ENCODE assay signal across 19 mouse cellular contexts in the genomic region with DNA sequence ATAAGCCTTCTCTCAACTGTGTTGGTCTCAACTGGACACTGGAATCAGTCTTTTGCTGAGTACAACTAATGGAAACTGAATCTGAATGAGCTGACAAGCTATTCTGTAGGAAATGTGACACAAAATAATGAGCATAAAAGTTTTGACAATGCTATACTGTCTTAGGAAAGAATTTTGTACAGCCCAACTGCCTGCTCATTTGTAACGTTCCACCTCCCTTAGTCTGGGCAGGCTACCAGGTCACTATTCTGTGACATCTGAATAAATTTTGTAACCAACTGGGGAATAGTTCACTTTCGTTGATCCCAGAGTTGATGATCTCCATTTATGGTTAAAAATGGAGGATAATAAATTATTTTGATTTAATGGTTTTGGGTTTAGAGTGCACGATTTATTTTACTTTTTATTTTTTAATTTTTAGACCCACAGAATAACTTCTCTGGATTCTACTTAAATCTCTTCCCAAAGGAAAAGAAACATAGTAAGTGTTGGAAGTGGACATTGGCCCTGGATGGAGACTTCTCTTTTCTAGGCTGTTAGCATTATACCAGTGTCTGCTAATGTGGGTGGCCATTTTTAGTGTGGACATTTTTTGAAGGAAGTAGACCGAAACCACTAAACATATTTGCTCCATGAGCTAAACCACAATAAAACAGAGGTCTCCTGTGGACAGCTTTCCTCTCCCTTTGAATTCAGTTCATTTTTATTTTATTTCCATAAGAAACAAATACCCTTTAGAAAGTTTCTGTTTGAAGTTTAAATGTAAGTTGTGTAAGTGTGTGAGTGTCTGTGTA.
DNase-seq lines count a peak whose midpoint lies in the region; ATAC-seq and TF ChIP-seq lines count a peak whose summit lies in the region.
"Had no signal": no experiment of that assay in that cellular context is flagged by ENCODE, and none has a peak within 500 bp of the region (broad histone marks: within the 10 kb centered on the region; RNA-seq: fewer than 3 reads in every experiment).

No protein-coding gene starts in this region.

- no peaks in the 10 kb centered on the region for H3K36me3 ChIP-seq in lung, embryonic 14.5 days (ENCODE audit: insufficient read depth)
- H3K36me3 ChIP-seq: embryonic facial prominence, embryonic 13.5 days; forebrain, embryonic 12.5 days; heart, embryonic 10.5 days; hindbrain, embryonic 13.5 days had no signal

- DNase-seq in adrenal gland, postnatal 10 days = peak; percentile 4
- no peak for DNase-seq in adrenal gland, adult 2 months
- peak; percentile 7 for DNase-seq in kidney, postnatal 10 days
- DNase-seq in kidney, adult 8-10 months = no peak
- DNase-seq in lung, embryonic 14.5 days = peak; percentile 8
- no peak for DNase-seq in lung, adult 18-20 months
- DNase-seq: adrenal gland, postnatal 25 days; cerebellum, adult 18-20 months; cerebellum, adult 9-11 months; cerebellum, postnatal 36 days; gastrocnemius, postnatal 10 days; heart, adult 18-20 months; heart, postnatal 14 days had no signal

- no peak for ATAC-seq in lung, embryonic 14.5 days (ENCODE audit: insufficient read depth)
- no peak for ATAC-seq in inflammation-experienced regulatory T-cells, adult 6 months
- ATAC-seq: forebrain, embryonic 16.5 days had no signal

- H3K4me2 ChIP-seq in lung, embryonic 14.5 days = no peak overlapping the region
- H3K4me2 ChIP-seq: embryonic facial prominence, embryonic 13.5 days; forebrain, embryonic 12.5 days; hindbrain, embryonic 13.5 days had no signal

- H3K4me1 ChIP-seq in lung, embryonic 14.5 days (ENCODE audit: insufficient read depth) = no peaks in the 10 kb centered on the region
- H3K4me1 ChIP-seq: embryonic facial prominence, embryonic 13.5 days; forebrain, embryonic 12.5 days; heart, embryonic 10.5 days; hindbrain, embryonic 13.5 days had no signal

- H3K9ac ChIP-seq in lung, embryonic 14.5 days = no peak overlapping the region
- H3K9ac ChIP-seq: embryonic facial prominence, embryonic 13.5 days; forebrain, embryonic 12.5 days; hindbrain, embryonic 13.5 days had no signal

- no peaks in the 10 kb centered on the region for H3K9me3 ChIP-seq in lung, embryonic 14.5 days (ENCODE audit: low read depth, low read length)
- H3K9me3 ChIP-seq: embryonic facial prominence, embryonic 13.5 days; forebrain, embryonic 12.5 days; heart, embryonic 10.5 days; hindbrain, embryonic 13.5 days had no signal

- H3K27ac ChIP-seq in lung, embryonic 14.5 days (ENCODE audit: low read depth) = no peak overlapping the region
- H3K27ac ChIP-seq: embryonic facial prominence, embryonic 13.5 days; forebrain, embryonic 12.5 days; heart, embryonic 10.5 days; hindbrain, embryonic 13.5 days had no signal

- H3K4me3 ChIP-seq in lung, embryonic 14.5 days (ENCODE audit: low read depth, low read length) = no peak overlapping the region
- H3K4me3 ChIP-seq: embryonic facial prominence, embryonic 13.5 days; forebrain, embryonic 12.5 days; heart, embryonic 10.5 days; hindbrain, embryonic 13.5 days had no signal

- WGBS in lung, embryonic 14.5 days = 62% methylated on average over 4 of the region's 4 CpGs

- H3K27me3 ChIP-seq in lung, embryonic 14.5 days (ENCODE audit: insufficient read depth, low read length) = no peaks in the 10 kb centered on the region
- H3K27me3 ChIP-seq: embryonic facial prominence, embryonic 13.5 days; forebrain, embryonic 12.5 days; hindbrain, embryonic 13.5 days had no signal

- no peak for TF ChIP-seq CTCF in lung, embryonic 14.5 days (IDR thresholded peaks at IDR 0.05; ENCODE audit: low read depth)

Comparison
In these comparisons a context has a peak if more than half of its experiments do, and no peak if none do; other contexts are left out.
1. DNase-seq: peak in adrenal gland, postnatal 10 days (single experiment), kidney, postnatal 10 days (single experiment) and lung, embryonic 14.5 days (single experiment); none in adrenal gland, adult 2 months (single experiment), kidney, adult 8-10 months (0 of 2) and lung, adult 18-20 months (0 of 2).